Mouse (Mus musculus) layer of hippocampus, adult 18-20 months (tissue): ENCODE results near the gene Galntl6. TPM values are rescaled to one million over a fixed set of nuclear protein-coding genes. Genes with fewer than 3 reads are reported as not detected.

Experiments
- DNase-seq, 2 experiments: peaks; one replicate each; pipeline ENCODE4 v3.0.0; 2022; ENCODE audit warnings: low spot score in 2 of 2
- total RNA-seq, 2 experiments: library from RNA; stranded (reverse); gene quantifications; 2 replicates each; pipeline ENCODE4 v1.2.3; 2021

The Galntl6 gene
- total RNA-seq, 2 experiments from 2014 or later = 35.0 to 42.8 TPM

DNA sequence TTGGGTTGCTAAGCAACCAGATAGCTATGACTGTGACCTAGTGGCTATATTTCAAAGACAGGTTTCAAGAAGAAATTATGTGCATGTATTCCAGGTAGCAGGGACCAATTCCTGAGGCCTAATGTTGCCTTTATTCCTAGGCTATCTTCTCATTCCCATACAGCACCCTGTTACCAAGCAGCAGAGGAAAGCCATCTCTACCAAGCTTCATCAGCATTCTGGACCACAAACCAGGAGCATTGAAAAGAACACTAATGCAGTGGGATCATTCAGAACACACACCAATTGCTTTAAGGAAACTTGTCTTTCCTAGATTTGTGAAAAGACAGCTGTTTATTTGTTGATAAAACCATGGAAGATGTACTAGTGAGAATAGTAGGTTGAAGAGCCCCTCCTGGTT lies 622.4 kb downstream of the Galntl6 start:
- no peak for DNase-seq

DNA sequence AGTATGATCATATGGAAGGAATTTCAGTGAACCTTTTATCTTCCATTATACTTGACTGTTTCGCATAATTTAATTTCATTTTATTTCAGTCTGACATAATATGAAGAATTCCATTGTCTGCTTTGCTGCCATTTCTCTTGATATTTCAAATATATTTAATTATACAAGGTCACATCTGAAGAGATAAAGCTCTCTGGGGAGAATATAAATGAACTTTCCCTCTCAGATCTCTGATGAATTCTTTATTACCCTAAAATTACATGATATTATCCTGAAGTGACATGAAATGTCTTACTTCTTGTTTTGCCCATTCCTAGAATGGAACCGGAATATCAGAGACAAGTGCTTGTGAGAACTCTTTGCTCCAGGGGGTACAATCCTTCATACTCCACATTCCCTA lies 647.0 kb downstream of the Galntl6 start:
- DNase-seq = no peak

DNA sequence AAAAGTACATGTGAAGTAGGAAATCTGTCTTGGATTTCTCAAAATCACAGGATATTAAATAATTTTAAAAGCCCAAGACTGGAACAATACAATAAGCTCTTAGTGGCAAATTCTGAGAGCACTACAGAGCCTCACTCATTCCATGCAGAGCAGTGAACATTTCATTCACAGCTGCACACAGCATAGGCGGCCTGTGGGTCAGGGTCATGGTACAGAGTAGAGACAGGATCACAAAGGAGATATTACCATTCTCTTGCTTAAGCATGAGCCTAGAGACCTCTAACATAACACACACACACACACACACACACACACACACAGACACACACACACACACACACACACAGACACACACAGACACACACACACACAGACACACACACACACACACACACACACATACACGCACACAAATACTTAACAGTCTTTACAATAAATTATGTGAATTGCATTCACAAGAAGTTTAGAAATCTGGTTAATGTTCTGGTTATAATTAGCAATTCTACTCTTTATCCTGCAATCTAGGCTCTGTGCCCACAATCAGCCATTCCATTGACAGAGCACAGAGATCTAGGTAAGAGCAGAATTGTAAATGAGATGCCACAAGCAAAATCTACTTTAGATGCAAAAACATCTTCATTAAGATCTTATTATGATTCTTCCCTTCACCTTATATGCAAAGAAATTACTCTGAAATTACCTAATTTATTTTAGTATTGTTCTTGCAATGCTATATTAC lies 653.7 kb downstream of the Galntl6 start:
- DNase-seq = peak in 1 of 2 experiments; percentile 5

DNA sequence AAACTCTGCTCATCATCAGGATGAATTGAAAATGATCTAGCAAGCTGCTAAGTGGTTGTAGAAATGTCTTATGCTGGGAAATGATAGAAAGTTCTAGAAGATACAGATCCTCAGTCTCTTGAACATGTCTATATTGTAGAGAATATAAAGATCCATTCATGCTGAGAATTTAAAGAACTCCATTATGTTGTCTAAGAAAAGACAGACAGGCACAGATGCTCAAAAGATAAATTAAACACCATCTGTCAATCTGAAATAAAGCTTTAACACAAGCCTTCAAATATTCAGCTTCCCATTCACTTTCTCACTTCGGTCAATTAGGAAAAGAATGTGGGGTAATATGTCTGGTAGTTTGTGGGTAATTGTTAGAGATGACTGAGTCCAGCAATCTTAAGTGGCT lies 658.8 kb downstream of the Galntl6 start:
- DNase-seq = no peak

DNA sequence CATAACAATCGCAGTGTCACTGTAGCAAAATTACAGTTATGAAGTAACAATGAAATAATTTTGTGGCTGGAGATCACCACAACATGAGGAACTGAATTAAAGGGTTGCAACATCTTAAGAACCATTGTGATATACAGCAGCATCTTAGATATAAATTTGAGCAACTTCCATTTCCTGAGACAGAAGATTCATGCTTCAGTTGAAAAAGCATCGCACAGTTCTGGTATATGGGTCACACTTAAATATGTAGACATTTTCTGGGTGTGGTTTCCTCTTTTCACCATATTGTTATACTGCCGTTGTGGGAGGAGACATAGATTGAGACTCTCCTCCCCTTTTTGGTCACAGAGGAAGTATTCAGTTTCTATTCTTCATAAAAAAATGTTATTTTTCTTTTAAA lies 667.6 kb downstream of the Galntl6 start:
- no peak for DNase-seq

DNA sequence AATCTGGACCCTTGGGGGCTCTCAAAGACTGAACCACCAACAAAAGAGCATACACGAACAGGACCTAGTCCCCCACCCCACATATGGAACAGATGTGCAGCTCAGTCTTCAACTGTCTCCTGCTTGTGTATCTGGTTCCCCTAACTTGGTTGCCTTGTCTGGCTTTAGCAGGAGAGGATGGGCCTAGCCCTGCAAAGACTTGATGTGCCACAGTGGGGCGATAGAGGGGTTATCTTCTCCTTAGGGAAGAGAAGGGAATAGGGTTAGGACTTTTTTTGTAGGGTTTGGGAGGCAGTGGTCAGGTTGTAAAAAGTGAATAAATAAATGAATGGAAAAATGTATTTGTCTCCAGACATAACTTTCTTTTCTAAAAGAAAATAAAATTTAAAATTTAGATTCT lies 678.2 kb downstream of the Galntl6 start:
- no peak for DNase-seq

DNA sequence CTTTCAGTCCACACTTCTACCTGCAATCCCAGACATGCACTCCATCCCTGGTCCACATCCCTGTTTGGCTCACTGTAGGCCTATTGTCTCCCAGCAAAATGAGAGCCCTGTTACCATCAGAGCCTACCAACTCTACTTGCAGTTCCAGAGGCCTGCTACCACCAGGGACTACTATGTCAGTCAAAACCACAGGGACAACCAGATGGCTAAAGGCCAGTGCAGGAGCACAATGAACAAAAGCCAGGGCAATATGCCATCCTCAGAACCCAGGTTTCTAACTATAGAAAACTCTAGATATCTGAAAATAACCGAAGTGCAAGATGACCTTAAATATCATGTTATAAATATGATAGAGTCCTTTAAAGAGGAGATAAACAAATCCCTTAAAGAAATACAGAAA lies 683.7 kb downstream of the Galntl6 start:
- DNase-seq = no peak

DNA sequence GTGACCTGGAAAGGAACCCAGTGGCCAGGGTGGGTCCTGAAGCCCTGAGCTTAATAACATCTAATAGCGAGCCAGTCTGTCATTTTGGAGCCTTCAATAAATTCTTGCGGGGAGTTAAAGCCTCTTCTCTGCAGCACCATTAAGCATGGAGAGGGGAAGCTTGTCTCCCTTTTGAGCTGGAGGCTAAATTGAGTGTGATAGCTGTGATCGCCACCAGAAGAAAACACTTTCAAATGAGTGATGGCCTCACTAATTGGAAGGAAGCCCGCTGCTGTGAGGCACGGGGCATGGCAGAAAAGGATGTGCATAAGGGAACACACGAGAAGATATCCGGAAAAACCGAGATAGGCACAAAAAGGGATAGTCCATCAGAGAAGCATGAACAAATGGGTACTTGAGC lies 694.6 kb downstream of the Galntl6 start:
- no peak for DNase-seq

DNA sequence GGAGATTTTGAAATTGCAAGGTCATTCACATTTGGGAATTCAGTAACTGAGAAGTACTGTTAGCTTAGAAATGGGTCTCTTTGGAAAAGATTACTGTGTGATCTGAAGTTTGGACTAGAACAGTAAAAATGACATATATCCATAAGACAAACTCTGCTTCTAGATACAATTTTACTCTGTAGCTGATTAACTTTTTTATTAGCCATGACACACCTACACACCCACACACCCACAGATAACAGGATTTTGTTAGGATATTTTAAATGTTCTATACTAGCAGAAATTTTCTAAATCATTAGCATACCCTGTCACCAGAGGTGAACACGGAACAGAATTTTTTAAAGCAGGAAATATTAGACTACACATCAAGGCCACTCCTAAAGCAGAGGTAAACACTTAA lies 722.7 kb downstream of the Galntl6 start:
- DNase-seq = no peak

DNA sequence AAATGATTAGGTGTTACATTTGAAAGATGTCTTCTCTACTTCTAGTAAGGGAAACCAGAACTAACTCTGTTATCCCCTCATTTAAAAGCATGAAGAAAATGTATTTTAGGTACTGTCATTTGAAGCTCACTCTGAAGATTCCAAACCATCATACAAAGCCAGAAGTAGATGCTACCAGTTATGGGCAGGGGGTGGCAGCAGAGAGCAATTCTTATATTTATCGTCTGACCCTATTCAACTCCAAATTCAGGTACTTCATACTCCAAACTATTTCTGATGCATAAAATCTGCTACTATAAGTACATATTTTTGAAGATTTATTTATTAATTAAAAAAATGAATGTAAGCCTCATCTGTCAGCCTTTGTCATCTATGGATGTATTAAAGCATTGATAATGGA lies 765.5 kb downstream of the Galntl6 start:
- peak; percentile 5 to 70 for DNase-seq

DNA sequence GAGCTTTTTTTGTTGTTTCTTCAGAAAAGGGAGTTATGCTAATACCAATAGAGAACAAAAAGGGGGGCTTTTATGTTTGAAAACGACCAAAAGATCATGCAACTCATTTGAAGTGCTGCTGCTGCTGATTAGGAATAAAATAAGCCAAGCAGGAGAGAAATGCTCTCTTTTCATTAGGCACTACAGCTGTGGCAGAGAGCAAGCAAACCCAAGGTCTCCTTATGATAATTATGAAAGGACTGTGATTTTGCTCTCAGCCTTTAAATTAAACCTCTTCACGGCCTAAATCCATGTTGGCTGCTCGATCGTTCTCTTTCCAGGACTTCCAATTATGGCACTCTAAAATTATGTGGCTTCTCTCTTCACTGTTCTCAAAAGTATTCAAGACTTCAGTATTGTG lies 825.7 kb downstream of the Galntl6 start:
- DNase-seq = no peak

DNA sequence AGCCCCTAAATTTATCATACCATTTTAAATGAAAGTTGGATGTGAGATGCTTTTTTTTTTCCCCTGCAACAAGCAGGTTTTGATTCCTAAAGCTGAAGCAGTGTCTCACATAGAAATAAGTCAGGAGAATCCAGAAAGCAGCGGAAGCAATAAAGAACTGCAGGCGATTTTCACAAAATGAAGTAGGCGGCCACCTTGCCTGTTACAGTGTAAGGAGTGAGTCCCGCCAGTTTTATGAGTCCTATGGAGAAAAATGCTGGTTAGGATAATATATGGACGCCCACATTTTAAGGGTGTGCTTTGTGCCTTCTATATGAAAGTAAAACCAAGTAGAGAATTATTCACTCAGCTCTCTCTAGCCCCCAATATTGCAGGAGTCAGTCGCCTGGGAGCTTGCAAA lies 827.5 kb downstream of the Galntl6 start:
- DNase-seq = no peak

DNA sequence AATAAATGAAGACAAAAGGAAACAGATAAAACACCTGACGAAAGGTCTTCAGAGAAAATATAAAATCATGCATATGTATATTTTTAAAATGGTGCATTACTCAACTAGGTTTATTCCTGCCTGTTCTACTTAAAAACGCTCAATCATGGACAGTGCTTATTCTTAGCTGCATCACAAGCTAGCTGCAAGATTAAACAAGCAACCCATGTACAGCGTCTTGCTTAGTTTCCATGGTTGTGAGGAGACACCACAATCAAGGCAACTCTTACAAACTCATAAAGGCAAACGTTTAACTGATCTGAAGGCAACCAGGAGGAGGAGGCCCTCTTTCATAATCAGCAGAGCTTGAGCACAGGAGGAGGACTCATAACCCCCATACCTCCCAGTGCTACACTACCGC lies 830.7 kb downstream of the Galntl6 start:
- no peak for DNase-seq

DNA sequence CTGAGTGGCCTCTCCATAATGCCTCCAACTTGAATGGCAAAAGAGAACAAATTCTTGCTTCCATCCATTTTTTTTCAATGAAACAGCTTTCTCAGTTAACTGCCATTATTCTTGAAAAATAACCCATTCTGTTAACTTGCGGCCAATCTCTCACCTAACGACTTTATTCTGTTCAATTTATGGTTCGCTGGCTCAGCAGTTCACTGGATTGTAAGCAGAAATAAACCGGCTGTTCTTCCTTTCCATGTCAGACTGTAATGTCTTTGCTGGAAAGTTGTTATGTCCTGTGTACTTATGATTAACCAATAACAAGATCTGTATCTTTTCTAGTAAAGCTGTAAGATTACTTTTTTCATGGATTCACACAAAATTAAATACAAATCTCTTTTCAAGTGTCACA lies 837.8 kb downstream of the Galntl6 start:
- no peak for DNase-seq

DNA sequence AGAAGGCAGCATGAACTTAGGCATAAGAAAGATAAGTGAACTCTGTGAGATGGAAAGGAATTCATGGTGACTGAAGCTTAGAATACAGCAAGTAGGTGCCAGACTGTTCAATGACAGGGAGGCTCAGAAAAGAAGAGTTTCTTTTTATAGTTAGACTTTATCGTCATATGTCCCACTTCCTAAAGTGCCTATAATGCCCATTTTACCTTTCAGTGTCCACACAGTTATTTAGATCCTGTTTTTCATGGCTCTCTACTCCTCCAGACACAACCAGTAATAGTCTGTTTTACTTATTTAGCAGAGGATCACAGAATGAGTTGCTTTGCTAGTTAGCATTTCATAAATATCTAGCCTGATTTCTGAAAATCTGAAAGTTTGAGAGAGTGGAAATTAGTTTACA lies 838.7 kb downstream of the Galntl6 start:
- no peak for DNase-seq

DNA sequence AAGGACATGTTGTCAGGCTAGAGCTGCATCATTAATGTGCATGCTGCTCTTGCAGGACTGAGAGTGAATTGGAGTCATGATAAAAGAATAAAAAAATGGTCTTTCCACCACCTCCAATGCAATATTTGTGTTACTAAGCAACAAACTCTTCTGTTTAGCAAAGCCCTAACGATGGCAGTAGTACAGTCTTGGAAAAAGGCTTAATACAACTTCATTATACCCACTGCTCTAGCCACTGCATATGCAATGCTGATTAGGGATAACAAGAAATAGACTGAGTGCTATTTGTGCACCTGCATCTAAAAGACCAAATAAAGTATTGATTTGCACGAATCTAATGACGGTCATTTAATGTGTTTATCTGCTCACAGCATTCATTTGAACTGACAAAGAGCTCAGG lies 880.2 kb downstream of the Galntl6 start:
- DNase-seq = no peak

DNA sequence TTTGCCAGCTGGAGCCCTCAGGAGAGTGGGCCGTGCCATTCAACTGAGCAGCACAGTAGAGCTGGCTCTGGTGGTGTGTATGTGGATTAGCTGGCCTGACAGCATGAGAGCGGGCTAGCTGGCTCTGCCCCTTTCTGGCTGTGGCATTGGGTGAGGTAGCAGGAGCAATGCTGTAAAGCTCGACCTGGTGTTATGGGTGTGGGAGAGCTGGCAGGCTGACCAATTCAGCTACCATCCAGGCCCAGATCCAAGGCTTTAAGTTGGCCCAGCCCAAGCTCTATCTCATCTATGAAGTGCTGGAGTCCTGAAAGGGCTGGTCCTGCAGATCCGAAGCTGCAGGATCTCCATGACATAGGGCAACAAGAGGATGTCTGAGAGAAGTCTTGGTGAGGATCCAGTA lies 886.9 kb downstream of the Galntl6 start:
- DNase-seq = no peak

DNA sequence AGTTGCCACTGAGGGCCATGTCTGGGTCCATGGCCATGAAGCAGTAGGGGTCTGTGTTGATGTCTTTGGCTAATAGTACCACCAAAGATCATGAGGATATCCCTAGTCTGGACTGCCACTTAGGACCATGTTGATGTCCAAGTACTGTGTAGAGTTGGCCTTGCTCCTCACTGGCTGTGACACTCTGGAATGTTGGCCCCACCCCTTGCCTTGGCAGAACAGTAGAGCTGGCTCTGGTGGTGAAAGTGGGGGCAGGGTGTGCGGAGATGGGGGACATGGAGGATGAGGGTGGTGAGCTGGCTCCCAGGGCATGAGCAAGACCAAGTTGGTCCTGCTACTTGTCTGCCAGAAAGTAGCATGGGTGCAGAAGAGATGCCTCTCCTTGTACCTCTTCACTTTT lies 887.3 kb downstream of the Galntl6 start:
- DNase-seq = no peak

DNA sequence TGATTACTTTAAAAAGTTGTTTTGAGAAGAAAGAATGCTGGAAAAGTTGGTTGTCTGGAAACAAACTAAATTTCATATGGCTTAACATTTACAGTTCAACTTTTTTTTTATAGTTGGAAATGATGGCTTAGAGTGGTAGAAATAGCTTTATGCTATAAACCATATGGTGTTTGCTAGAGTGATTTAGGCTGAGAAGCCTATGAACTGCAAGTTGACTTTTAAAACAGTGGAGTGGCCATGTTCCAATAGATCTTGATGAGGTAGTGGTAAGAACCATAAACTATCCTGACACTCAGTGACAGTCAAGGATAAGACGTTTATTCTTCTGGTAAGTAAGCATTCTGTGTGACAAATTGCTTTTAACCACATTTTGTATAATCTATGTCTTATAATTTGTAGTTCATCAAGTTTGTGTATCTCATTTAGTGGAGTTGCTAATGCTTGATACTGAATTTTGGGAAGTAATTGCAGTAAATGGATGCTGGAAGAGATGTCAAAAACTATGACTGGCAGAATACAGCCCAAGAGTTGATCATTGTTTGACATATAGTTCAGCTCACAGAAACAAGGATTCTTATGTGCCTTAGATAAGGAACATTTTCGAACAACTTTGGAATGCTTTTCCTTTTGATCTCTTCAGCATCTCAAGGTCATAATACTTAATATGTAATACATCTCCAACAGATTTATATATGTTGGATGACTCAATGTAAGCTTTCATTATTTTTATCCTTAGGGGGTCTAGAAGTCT lies 888.8 kb downstream of the Galntl6 start:
- no peak for DNase-seq

DNA sequence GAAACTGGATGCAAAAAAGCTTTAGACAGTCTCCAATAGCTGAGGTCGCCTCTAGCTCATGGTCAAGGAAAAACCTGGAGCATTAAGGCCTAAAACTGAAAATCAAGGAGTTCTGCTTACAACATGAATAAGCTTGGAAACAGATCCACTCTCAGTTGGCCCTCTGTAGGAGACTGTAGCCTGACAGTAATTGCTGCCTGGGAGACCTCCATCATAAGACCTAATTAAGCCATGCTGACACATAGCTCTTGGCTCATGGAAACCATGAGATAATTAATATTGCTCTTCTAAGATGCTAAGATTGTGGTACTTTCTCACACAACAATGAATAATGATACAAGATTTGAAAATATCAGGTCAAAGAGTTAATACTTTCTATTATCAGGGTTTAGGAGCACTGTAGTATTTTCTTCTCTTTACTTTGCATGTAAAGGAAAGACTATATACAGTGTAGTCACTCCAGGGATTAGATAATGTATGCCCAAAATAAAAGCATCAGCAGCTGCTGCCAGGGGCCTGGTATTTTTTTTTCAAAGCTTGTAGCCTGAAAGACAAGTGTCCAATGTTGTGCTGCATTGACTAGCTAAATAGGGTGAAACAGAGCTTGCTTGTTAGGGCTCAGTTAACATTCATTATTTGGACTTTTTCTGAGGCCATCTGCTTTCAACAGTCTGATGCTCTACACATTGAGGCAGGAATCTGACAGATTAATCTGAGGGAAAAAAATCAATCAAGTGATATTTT lies 922.8 kb downstream of the Galntl6 start:
- DNase-seq = peak in 1 of 2 experiments; percentile 20

DNA sequence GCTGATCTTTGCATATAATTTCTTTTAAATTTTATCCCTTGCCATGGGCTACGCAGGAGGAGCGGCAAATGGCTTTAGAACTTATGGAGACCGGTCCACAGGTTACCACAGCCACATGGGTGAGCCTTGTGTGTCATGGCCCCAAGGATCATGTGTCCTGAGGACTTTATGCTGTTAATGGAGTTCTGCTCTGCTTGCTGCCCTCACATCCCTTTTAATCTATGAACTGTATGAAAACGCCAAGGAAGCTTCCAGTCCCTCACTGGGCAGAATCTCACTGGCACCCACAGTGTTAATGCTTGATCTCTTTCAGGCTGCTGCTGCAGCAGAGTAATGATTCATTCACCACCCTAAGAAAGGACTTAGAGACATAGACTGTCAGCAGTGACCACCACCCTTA lies 935.1 kb downstream of the Galntl6 start:
- no peak for DNase-seq

DNA sequence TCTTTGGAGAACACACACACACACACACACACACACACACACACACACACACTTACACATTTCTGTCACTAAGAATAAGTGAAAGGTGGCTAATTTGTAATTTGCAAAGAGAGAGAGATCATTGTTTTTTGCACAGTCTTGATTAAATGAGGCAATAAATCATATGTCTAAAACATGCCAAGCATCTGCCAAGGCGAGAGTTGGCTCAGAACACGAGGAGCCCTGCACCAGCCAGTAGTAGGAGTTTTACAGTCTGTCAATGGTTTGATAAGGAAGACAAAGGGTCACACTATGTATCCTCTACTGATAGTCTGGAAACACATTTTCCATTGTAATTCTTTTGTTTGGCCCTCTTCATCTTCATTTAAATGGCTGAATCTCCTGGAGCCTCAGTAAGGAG lies 938.3 kb downstream of the Galntl6 start:
- DNase-seq = peak in 1 of 2 experiments; percentile 35
